Mouse (Mus musculus): ENCODE measurements around the gene Cacnb3.

DNA sequence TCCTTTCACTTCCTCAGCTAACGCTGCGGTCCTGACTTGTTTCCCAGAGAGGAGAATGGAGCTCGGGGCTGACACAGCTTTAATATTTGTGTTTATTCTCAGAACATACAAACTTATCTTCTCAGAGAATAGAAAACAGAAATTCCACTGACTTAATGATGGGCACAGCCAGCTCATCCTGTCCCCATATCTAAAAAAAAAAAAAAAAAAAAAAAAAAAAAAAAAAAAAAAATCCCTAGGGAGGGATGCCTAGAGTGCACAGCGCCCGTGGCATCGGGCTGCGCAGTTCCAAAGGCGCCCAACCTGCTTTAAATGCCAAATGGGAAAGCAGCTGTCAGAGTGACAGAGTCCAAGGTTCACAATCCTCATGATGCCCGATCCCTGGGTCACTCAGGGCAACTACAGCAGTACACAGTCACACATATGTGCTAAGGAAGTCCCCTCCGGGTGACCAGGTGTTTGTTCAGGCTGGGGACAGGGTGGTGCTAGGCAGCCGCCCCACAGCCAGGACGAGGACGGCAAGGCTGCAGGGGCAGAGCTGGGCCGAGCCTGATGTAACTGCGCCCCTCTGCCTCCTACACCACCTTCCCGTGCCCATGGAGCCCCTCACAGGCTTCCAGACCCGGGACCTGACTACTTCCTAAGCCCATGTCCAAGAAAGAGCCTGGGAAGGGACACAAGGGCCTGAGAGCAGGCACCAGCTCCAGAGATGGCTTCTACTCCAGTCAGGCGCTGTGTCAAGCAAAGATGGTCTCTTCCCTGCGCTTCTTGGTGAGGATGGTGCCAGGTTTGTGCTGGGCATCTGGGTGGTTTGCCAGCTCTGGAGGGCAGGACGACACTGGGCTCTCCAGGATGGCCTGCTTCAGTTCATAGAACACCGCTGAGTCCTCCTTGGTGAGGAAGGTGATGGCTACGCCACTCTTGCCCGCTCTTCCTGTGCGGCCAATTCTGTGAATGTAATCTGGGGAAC, 14.7 kb downstream of the Cacnb3 start:
- TF ChIP-seq CTCF (IDR thresholded peaks at IDR 0.05; ENCODE audit: low read depth, low read length) (no peak), POLR2A (IDR thresholded peaks at IDR 0.05; ENCODE audit: borderline replicate concordance, low read depth, low read length) (no peak)
